Mouse (Mus musculus): ENCODE measurements around the gene Tspan4. TPM values are rescaled to one million over a fixed set of nuclear protein-coding genes. Genes with fewer than 3 reads are reported as not detected.

The Tspan4 gene
- polyA plus RNA-seq, 1 experiment from 2014 or later, result 91.2 TPM

DNA sequence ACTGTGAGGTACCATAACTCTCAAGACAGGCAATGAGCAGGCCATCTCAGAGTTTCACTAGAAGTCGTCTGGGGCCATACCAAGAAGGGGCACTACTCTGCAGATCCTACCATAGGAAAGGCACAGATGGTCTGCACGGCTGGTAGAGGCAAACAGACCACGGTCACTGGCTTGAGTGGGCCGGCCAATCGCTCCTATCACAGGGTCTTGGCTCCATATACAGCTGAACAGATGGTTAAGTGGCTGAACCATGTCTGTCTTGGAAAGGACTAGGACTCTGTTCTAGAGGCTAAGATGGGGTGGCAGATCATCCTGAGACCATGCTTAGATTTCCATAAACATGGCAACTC is 27.5 kb downstream of the Tspan4 start:
- no peak overlapping the region for H3K4me3 ChIP-seq (ENCODE audit: low read length)
- no peaks in the 10 kb centered on the region for H3K27me3 ChIP-seq (ENCODE audit: control insufficient read depth, insufficient read depth, low read depth, low read length)
- H3K9me3 ChIP-seq (ENCODE audit: control insufficient read depth, low read length), result no peaks in the 10 kb centered on the region
- WGBS, result 94% methylated on average over 5 of the region's 5 CpGs
- no peaks in the 10 kb centered on the region for H3K4me1 ChIP-seq (replicated peaks; ENCODE audit: control insufficient read depth, insufficient read depth, low read length)
- no peak overlapping the region for H3K27ac ChIP-seq (ENCODE audit: low read length)
- ATAC-seq (ENCODE audit: low read depth), result no peak
- H3K9ac ChIP-seq (ENCODE audit: low read length), result no peak overlapping the region
- no peak overlapping the region for H3K4me2 ChIP-seq (ENCODE audit: low read depth, low read length)
- no peaks in the 10 kb centered on the region for H3K36me3 ChIP-seq (ENCODE audit: control insufficient read depth, insufficient read depth, low read length)

DNA sequence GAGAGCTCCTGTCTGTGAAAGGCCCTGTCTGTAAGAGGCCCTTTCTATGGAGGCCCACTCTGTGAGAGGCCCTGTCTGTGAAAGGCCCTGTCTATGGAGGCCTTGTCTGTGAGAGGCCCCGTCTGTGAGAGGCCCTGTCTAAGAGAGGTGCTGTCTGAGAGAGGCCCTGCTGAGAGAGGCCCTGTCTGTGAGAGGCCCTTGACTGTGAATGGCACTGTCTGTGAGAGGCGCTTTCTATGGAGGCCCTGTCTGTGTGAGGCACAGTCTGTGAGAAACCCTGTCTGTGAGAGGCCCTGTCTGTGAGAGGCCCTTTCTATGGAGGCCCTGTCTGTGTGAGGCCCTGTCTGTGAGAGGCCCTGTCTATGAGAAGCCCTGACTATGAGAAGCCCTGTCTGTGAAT is 31.2 kb downstream of the Tspan4 start:
- H3K36me3 ChIP-seq (ENCODE audit: control insufficient read depth, insufficient read depth, low read length), result no peaks in the 10 kb centered on the region
- WGBS, result 70% methylated on average over 2 of the region's 2 CpGs
- H3K4me2 ChIP-seq (ENCODE audit: low read depth, low read length), result no peak overlapping the region
- H3K4me1 ChIP-seq (replicated peaks; ENCODE audit: control insufficient read depth, insufficient read depth, low read length), result no peaks in the 10 kb centered on the region
- H3K9me3 ChIP-seq (ENCODE audit: control insufficient read depth, low read length), result no peaks in the 10 kb centered on the region
- no peak overlapping the region for H3K4me3 ChIP-seq (ENCODE audit: low read length)
- ATAC-seq (ENCODE audit: low read depth), result no peak
- H3K9ac ChIP-seq (ENCODE audit: low read length), result no peak overlapping the region
- H3K27ac ChIP-seq (ENCODE audit: low read length), result no peak overlapping the region
- H3K27me3 ChIP-seq (ENCODE audit: control insufficient read depth, insufficient read depth, low read depth, low read length), result no peaks in the 10 kb centered on the region

DNA sequence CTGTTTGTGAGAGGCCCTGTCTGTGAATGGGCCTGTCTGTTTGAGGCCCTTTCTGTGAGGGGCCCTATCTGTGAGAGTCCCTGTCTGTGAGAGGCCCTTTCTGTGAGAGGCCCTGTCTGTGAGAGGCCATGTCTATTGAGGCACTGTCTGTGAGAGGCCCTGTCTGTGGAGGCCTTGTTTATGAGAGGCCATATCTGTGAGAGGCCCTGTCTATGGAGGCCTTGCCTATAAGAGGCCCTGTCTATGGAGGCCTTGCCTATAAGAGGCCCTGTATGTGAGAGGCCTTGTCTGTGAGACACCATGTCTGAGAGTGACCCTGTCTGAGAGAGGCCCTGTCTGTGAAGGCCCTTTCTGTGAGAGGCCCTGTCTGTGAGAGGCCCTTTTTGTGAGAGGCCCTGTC is 33.1 kb downstream of the Tspan4 start:
- Histone ChIP-seq H3K4me1 (replicated peaks; ENCODE audit: control insufficient read depth, insufficient read depth, low read length) (no peaks in the 10 kb centered on the region), H3K9ac (ENCODE audit: low read length) (no peak overlapping the region), H3K4me2 (ENCODE audit: low read depth, low read length) (no peak overlapping the region), H3K27me3 (ENCODE audit: control insufficient read depth, insufficient read depth, low read depth, low read length) (no peaks in the 10 kb centered on the region), H3K9me3 (ENCODE audit: control insufficient read depth, low read length) (no peaks in the 10 kb centered on the region), H3K4me3 (ENCODE audit: low read length) (no peak overlapping the region), H3K27ac (ENCODE audit: low read length) (no peak overlapping the region), H3K36me3 (ENCODE audit: control insufficient read depth, insufficient read depth, low read length) (no peaks in the 10 kb centered on the region)
- no peak for ATAC-seq (ENCODE audit: low read depth)

DNA sequence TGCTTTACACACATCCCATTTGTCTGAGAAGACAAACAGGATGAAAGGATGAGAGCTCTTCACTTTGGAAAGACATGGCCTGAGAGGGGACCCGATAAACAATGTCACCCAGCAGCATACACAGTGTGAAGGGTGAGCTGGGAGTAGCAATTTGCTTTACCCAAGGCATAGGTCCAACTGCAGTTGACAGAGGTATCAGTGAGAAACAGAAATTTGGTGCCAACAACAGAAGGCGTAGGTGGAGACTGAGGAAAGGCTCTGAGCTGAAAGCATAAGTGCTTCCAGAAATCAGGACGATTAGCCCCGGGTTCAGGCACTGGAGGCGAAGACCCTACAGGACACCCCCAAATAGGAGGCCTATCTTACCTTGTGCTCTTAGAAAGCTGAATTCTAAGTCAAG is 35.2 kb downstream of the Tspan4 start:
- Histone ChIP-seq H3K4me1 (replicated peaks; ENCODE audit: control insufficient read depth, insufficient read depth, low read length) (no peaks in the 10 kb centered on the region), H3K4me2 (ENCODE audit: low read depth, low read length) (no peak overlapping the region), H3K9me3 (ENCODE audit: control insufficient read depth, low read length) (no peaks in the 10 kb centered on the region), H3K27ac (ENCODE audit: low read length) (no peak overlapping the region), H3K36me3 (ENCODE audit: control insufficient read depth, insufficient read depth, low read length) (no peaks in the 10 kb centered on the region; the same call in 1 of the 2 replicates), H3K4me3 (ENCODE audit: low read length) (no peak overlapping the region), H3K27me3 (ENCODE audit: control insufficient read depth, insufficient read depth, low read depth, low read length) (no peaks in the 10 kb centered on the region), H3K9ac (ENCODE audit: low read length) (no peak overlapping the region)
- 86% methylated on average over 5 of the region's 5 CpGs for WGBS
- no peak for ATAC-seq (ENCODE audit: low read depth)

DNA sequence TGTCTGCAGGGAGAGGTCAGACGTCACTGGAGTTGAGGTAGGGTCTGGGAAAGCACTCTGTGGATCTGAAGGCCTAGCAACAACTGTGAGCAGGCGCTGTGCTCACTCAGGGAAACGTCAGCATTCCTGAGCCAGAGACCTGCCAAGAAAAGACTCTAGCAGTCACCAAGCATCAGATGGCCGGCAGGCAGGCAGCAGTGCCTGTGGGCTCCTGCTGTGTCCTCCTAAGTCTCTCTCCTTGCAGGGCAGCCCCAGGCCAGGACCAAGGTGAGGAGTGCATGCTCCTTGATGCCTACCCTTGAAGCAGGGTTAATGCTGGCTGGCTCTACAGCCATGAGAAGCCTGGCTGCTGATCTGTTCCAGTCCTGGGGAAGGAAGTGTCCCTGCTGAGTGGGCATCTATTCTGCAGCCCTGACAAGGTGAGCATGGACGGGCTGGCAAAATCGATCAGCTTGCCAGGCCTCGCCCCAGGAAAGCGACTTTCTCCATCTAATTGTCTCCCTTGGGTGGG is 35.7 kb downstream of the Tspan4 start:
- Histone ChIP-seq H3K27me3 (ENCODE audit: control insufficient read depth, insufficient read depth, low read depth, low read length) (no peaks in the 10 kb centered on the region), H3K27ac (ENCODE audit: low read length) (no peak overlapping the region), H3K4me2 (ENCODE audit: low read depth, low read length) (no peak overlapping the region), H3K36me3 (ENCODE audit: control insufficient read depth, insufficient read depth, low read length) (no peaks in the 10 kb centered on the region; the same call in 1 of the 2 replicates), H3K9me3 (ENCODE audit: control insufficient read depth, low read length) (no peaks in the 10 kb centered on the region), H3K9ac (ENCODE audit: low read length) (no peak overlapping the region), H3K4me1 (replicated peaks; ENCODE audit: control insufficient read depth, insufficient read depth, low read length) (no peaks in the 10 kb centered on the region), H3K4me3 (ENCODE audit: low read length) (no peak overlapping the region)
- WGBS, result 67% methylated on average over 8 of the region's 8 CpGs
- no peak for ATAC-seq (ENCODE audit: low read depth)

DNA sequence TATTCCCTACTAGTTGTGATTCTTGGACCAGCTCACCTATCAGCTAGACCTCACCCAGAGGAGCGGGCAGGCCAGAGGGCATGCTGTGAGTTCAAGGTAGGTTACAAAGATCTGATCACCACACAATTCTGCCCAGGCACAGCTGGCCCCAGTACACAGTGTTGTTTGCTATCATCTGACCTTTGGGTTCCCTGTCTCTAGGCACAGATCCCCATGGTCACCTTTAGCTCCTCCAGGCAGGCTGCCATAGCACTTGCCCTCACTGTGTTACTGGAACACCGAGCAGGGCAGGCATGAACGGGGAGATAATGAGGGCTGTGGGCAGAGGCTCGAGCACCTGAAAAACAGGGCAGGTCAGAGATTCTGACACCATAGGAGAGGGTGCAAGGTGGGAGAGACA is 42.6 kb downstream of the Tspan4 start:
- Histone ChIP-seq H3K4me3 (ENCODE audit: low read length) (no peak overlapping the region), H3K9me3 (ENCODE audit: control insufficient read depth, low read length) (no peaks in the 10 kb centered on the region), H3K4me1 (replicated peaks; ENCODE audit: control insufficient read depth, insufficient read depth, low read length) (no peaks in the 10 kb centered on the region), H3K27ac (ENCODE audit: low read length) (no peak overlapping the region), H3K9ac (ENCODE audit: low read length) (no peak overlapping the region), H3K27me3 (ENCODE audit: control insufficient read depth, insufficient read depth, low read depth, low read length) (no peaks in the 10 kb centered on the region), H3K4me2 (ENCODE audit: low read depth, low read length) (no peak overlapping the region), H3K36me3 (ENCODE audit: control insufficient read depth, insufficient read depth, low read length) (no peaks in the 10 kb centered on the region; the same call in 1 of the 2 replicates)
- no peak for ATAC-seq (ENCODE audit: low read depth)
- WGBS, result 81% methylated on average over 4 of the region's 4 CpGs

DNA sequence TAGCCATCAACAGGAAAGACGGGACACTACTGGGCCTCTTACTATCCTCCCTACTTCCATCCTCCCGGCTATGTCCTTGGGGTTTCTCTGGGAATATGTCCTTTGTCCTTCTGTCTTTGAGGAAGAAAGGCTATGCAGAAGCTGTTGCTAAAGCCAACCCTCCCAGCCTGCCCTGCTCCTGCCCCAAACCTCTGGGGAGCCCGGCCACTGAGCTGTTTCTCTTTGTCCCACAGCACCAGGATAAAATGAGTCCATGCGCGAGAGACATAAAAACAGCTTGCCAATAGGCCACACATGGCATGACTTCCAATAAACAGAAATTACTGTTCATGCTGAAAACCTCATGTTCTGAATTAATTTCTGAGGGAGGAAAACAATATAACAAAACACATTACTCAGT is 43.3 kb downstream of the Tspan4 start:
- 89% methylated on average over 5 of the region's 5 CpGs for WGBS
- no peaks in the 10 kb centered on the region; the same call in 1 of the 2 replicates for H3K36me3 ChIP-seq (ENCODE audit: control insufficient read depth, insufficient read depth, low read length)
- ATAC-seq (ENCODE audit: low read depth), result no peak

DNA sequence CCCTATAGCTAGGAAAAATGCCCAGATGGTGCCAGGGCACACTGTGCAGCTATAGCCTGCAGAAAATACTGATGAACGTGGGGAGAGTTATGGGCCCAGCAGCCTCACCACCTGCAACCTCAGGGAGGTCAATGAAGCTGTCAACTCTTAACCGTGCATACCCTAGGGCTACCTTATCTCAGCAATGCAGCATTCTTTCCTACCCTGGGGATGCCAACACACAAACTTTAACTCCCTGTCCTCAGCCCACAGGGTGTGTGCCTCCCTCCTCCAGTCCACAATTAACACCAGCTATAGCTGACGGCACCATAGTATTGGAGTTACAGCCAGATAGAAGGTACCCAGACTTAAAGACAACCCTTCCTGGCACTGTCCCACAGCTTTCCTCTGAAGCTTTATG is 43.9 kb downstream of the Tspan4 start:
- no peaks in the 10 kb centered on the region for H3K27me3 ChIP-seq (ENCODE audit: control insufficient read depth, insufficient read depth, low read depth, low read length)
- no peak overlapping the region for H3K27ac ChIP-seq (ENCODE audit: low read length)
- no peak for ATAC-seq (ENCODE audit: low read depth)
- no peaks in the 10 kb centered on the region for H3K9me3 ChIP-seq (ENCODE audit: control insufficient read depth, low read length)
- H3K36me3 ChIP-seq (ENCODE audit: control insufficient read depth, insufficient read depth, low read length), result no peaks in the 10 kb centered on the region; the same call in 1 of the 2 replicates
- H3K9ac ChIP-seq (ENCODE audit: low read length), result no peak overlapping the region
- H3K4me2 ChIP-seq (ENCODE audit: low read depth, low read length), result no peak overlapping the region
- H3K4me1 ChIP-seq (replicated peaks; ENCODE audit: control insufficient read depth, insufficient read depth, low read length), result no peaks in the 10 kb centered on the region
- no peak overlapping the region for H3K4me3 ChIP-seq (ENCODE audit: low read length)
- WGBS, result 60% methylated on average over 3 of the region's 3 CpGs

More for the DNA sequence above, 43.3 kb downstream of the Tspan4 start:
- no peak overlapping the region for H3K4me3 ChIP-seq (ENCODE audit: low read length)
- no peaks in the 10 kb centered on the region for H3K9me3 ChIP-seq (ENCODE audit: control insufficient read depth, low read length)
- no peak overlapping the region for H3K27ac ChIP-seq (ENCODE audit: low read length)
- no peaks in the 10 kb centered on the region for H3K4me1 ChIP-seq (replicated peaks; ENCODE audit: control insufficient read depth, insufficient read depth, low read length)
- no peak overlapping the region for H3K9ac ChIP-seq (ENCODE audit: low read length)
- H3K4me2 ChIP-seq (ENCODE audit: low read depth, low read length), result no peak overlapping the region
- no peaks in the 10 kb centered on the region for H3K27me3 ChIP-seq (ENCODE audit: control insufficient read depth, insufficient read depth, low read depth, low read length)

DNA sequence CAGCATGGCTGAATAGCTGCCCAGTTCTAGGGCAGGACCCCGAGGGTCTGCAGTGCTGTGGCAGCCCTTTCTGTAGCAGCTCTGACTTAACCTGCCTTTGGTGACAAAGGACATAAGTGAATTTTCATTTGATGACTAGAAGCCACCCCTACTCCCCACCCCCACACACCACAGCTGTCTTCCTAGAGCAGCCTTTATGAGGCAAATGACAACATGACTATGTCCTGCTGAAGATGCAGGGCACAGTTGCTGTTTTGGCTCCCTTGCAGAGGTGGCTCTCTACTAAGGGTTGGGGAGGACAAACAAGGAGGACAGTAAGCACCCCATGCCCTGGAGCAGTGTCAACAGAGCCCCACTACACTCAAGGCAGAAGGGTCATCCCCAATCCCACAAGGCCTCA is 44.8 kb downstream of the Tspan4 start:
- Histone ChIP-seq H3K4me1 (replicated peaks; ENCODE audit: control insufficient read depth, insufficient read depth, low read length) (no peaks in the 10 kb centered on the region), H3K9me3 (ENCODE audit: control insufficient read depth, low read length) (no peaks in the 10 kb centered on the region), H3K9ac (ENCODE audit: low read length) (no peak overlapping the region), H3K36me3 (ENCODE audit: control insufficient read depth, insufficient read depth, low read length) (no peaks in the 10 kb centered on the region; the same call in 1 of the 2 replicates), H3K27me3 (ENCODE audit: control insufficient read depth, insufficient read depth, low read depth, low read length) (no peaks in the 10 kb centered on the region), H3K4me2 (ENCODE audit: low read depth, low read length) (no peak overlapping the region), H3K27ac (ENCODE audit: low read length) (no peak overlapping the region), H3K4me3 (ENCODE audit: low read length) (no peak overlapping the region)
- 71% methylated on average over 1 of the region's 1 CpGs for WGBS
- ATAC-seq (ENCODE audit: low read depth), result no peak

DNA sequence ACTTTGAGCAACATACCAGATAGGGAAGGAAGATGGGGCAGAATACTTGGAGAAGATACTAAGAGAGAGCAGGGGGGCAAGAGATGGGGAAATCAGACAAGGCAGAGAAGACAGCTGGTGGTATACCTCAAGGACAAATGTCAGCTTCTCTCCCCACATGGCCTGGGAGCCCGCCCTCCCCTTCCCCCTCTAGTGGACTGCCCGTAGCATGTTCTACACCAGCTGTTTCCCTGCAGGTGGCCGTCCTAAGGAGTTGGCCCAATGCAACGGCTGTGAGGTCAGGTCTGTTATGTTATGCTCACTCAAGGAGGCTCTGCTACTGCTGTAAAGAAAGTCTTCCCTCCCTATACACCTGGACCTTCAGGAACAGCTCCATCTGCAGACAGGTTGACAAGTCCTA is 48.0 kb downstream of the Tspan4 start:
- no peak for ATAC-seq (ENCODE audit: low read depth)
- Histone ChIP-seq H3K4me3 (ENCODE audit: low read length) (no peak overlapping the region), H3K36me3 (ENCODE audit: control insufficient read depth, insufficient read depth, low read length) (0 out of 2 replicates have a peak, but pooled peaks cover 3% of the 10 kb centered on the region), H3K27ac (ENCODE audit: low read length) (no peak overlapping the region), H3K4me1 (replicated peaks; ENCODE audit: control insufficient read depth, insufficient read depth, low read length) (no peaks in the 10 kb centered on the region), H3K4me2 (ENCODE audit: low read depth, low read length) (no peak overlapping the region), H3K9me3 (ENCODE audit: control insufficient read depth, low read length) (no peaks in the 10 kb centered on the region), H3K9ac (ENCODE audit: low read length) (no peak overlapping the region), H3K27me3 (ENCODE audit: control insufficient read depth, insufficient read depth, low read depth, low read length) (no peaks in the 10 kb centered on the region)
- 34% methylated on average over 4 of the region's 4 CpGs for WGBS
